Mouse (Mus musculus) lung, postnatal 10 days (tissue): ENCODE results near the gene Rufy4.

Experiments used
- DNase-seq: peaks from one replicate; pipeline ENCODE4 v3.0.0; 2021

Gene Rufy4

GRCm38 (mm10) chr1:74124991-74125552 is at the start of gene Rufy4:
Gene Rufy4 (plus strand): TSS chr1:74125541.
- DNase-seq: peak; percentile 85

GRCm38 (mm10) chr1:74076230-74076629 is 49.1 kb upstream of the Rufy4 start:
- peak; percentile 53 for DNase-seq

GRCm38 (mm10) chr1:74077353-74077752 is 48.0 kb upstream of the Rufy4 start:
- peak; percentile 92 for DNase-seq

- peak; percentile 58 for DNase-seq
Observed at GRCm38 (mm10) chr1:74081573-74081989, 43.8 kb upstream of the Rufy4 start.

- DNase-seq: peak; percentile 79
Observed at GRCm38 (mm10) chr1:74082841-74083463, 42.4 kb upstream of the Rufy4 start.

- peak; percentile 69 for DNase-seq
Observed at GRCm38 (mm10) chr1:74084065-74084705, 41.2 kb upstream of the Rufy4 start.

- DNase-seq: no peak
Observed at GRCm38 (mm10) chr1:74084752-74085151, 40.6 kb upstream of the Rufy4 start.

- no peak for DNase-seq
Observed at GRCm38 (mm10) chr1:74085566-74085965, 39.8 kb upstream of the Rufy4 start.

- no peak for DNase-seq
Observed at GRCm38 (mm10) chr1:74088569-74088968, 36.8 kb upstream of the Rufy4 start.

GRCm38 (mm10) chr1:74090329-74090728 is 35.0 kb upstream of the Rufy4 start:
- no peak for DNase-seq

- DNase-seq: peak; percentile 64
Observed at GRCm38 (mm10) chr1:74091138-74091537, 34.2 kb upstream of the Rufy4 start.

- no peak for DNase-seq
Observed at GRCm38 (mm10) chr1:74091611-74092224, 33.6 kb upstream of the Rufy4 start.

- peak; percentile 82 for DNase-seq
Observed at GRCm38 (mm10) chr1:74092242-74092641, 33.1 kb upstream of the Rufy4 start.

- DNase-seq: no peak
Observed at GRCm38 (mm10) chr1:74093447-74093846, 31.9 kb upstream of the Rufy4 start.

- peak; percentile 65 for DNase-seq
Observed at GRCm38 (mm10) chr1:74094497-74095270, 30.7 kb upstream of the Rufy4 start.

- DNase-seq: no peak
Observed at GRCm38 (mm10) chr1:74095296-74095695, 30.0 kb upstream of the Rufy4 start.

- no peak for DNase-seq
Observed at GRCm38 (mm10) chr1:74095728-74096127, 29.6 kb upstream of the Rufy4 start.

- peak; percentile 78 for DNase-seq
Observed at GRCm38 (mm10) chr1:74098004-74099000, 27.0 kb upstream of the Rufy4 start.

- DNase-seq: peak; percentile 68
Observed at GRCm38 (mm10) chr1:74099001-74099435, 26.3 kb upstream of the Rufy4 start.

- peak; percentile 56 for DNase-seq
Observed at GRCm38 (mm10) chr1:74103654-74104353, 21.5 kb upstream of the Rufy4 start.

GRCm38 (mm10) chr1:74105660-74106059 is 19.7 kb upstream of the Rufy4 start:
- no peak for DNase-seq
